Mouse (Mus musculus) heart, postnatal 14 days (tissue): ENCODE measurements around the gene Hectd1. TPM values are rescaled to one million over a fixed set of nuclear protein-coding genes. Genes with fewer than 3 reads are reported as not detected.

Experiments
- DNase-seq, 2 experiments: peaks; one replicate each; pipeline ENCODE4 v3.0.0; 2021 to 2022
- intact Hi-C: fragments of 180-260 bp; cut with DNase I; formaldehyde crosslinking; loops from one replicate; pipeline ENCODE4 v1.15.1; 2025
- long read RNA-seq, 2 experiments: library from polyadenylated mRNA; stranded (forward); transcript quantifications; one replicate each; pipeline ENCODE4 v2.0.0; 2021
- total RNA-seq, 2 experiments: library from RNA; stranded (reverse); gene quantifications; 2 replicates each; pipeline ENCODE4 v1.2.3; 2021

Gene Hectd1
- 10 to 100 TPM; 85.9 to 89.6 TPM for total RNA-seq
- long read RNA-seq, experiment 1, full-length matches to known transcripts: 3 of 21 reads
- long read RNA-seq, experiment 1, partial matches to known transcripts: 12 of 21 reads
- long read RNA-seq, experiment 1, other reads (novel, unspliced or antisense): 6 of 21 reads
- long read RNA-seq, experiment 2, full-length matches to known transcripts: 1 of 16 reads
- long read RNA-seq, experiment 2, partial matches to known transcripts: 7 of 16 reads
- long read RNA-seq, experiment 2, other reads (novel, unspliced or antisense): 8 of 16 reads

- intact Hi-C loops: loop anchor here (2.0 to 10.0 kb wide), 3 partner anchors 15 to 175 kb away; partner anchors contain the start of gene Dtd2
- peak; percentile 90 to 93 for DNase-seq
Observed at GRCm38 (mm10) chr12:51829290-51830076, at the start of gene Hectd1. Gene Hectd1 (minus strand): TSS chr12:51829536.

GRCm38 (mm10) chr12:51871446-51872144 is 42.3 kb upstream of the Hectd1 start:
- intact Hi-C loops: no loop called here
- no peak for DNase-seq

- no peak for DNase-seq
- intact Hi-C loops: no loop called here
Observed at GRCm38 (mm10) chr12:51869511-51869910, 40.2 kb upstream of the Hectd1 start.

GRCm38 (mm10) chr12:51867076-51867475 is 37.7 kb upstream of the Hectd1 start:
- DNase-seq: no peak
- intact Hi-C loops: no loop called here

- intact Hi-C loops: no loop called here
- DNase-seq: peak in 1 of 2 experiments; percentile 41
Observed at GRCm38 (mm10) chr12:51866226-51866910, 37.0 kb upstream of the Hectd1 start.

- peak in 1 of 2 experiments; percentile 23 for DNase-seq
- intact Hi-C loops: no loop called here
Observed at GRCm38 (mm10) chr12:51865790-51866179, 36.4 kb upstream of the Hectd1 start.

- intact Hi-C loops: no loop called here
- no peak for DNase-seq
Observed at GRCm38 (mm10) chr12:51865061-51865789, 35.9 kb upstream of the Hectd1 start.

GRCm38 (mm10) chr12:51863116-51864002 is 34.0 kb upstream of the Hectd1 start:
- DNase-seq: no peak
- intact Hi-C loops: no loop called here

GRCm38 (mm10) chr12:51858134-51859028 is 29.0 kb upstream of the Hectd1 start:
- intact Hi-C loops: no loop called here

GRCm38 (mm10) chr12:51856768-51857295 is 27.5 kb upstream of the Hectd1 start:
- intact Hi-C loops: no loop called here
- no peak for DNase-seq

More at GRCm38 (mm10) chr12:51858134-51859028, 29.0 kb upstream of the Hectd1 start:
- DNase-seq: no peak

- intact Hi-C loops: no loop called here
Observed at GRCm38 (mm10) chr12:51855872-51856271, 26.5 kb upstream of the Hectd1 start.

GRCm38 (mm10) chr12:51855453-51855852 is 26.1 kb upstream of the Hectd1 start:
- no peak for DNase-seq
- intact Hi-C loops: no loop called here

More at GRCm38 (mm10) chr12:51855872-51856271, 26.5 kb upstream of the Hectd1 start:
- DNase-seq: no peak

- intact Hi-C loops: no loop called here
Observed at GRCm38 (mm10) chr12:51851617-51852016, 22.3 kb upstream of the Hectd1 start.

GRCm38 (mm10) chr12:51851155-51851554 is 21.8 kb upstream of the Hectd1 start:
- DNase-seq: no peak
- intact Hi-C loops: no loop called here

More at GRCm38 (mm10) chr12:51851617-51852016, 22.3 kb upstream of the Hectd1 start:
- DNase-seq: no peak

GRCm38 (mm10) chr12:51850339-51850738 is 21.0 kb upstream of the Hectd1 start:
- intact Hi-C loops: no loop called here
- no peak for DNase-seq

GRCm38 (mm10) chr12:51849902-51850301 is 20.6 kb upstream of the Hectd1 start:
- intact Hi-C loops: no loop called here
- DNase-seq: no peak

- intact Hi-C loops: no loop called here
Observed at GRCm38 (mm10) chr12:51847953-51848680, 18.8 kb upstream of the Hectd1 start.

More at GRCm38 (mm10) chr12:51847953-51848680, 18.8 kb upstream of the Hectd1 start:
- DNase-seq: peak; percentile 39 to 46
